Mouse (Mus musculus) liver, adult 2 months (tissue): ENCODE data around the gene Tcf7l1.

Source experiments
- CTCF ChIP-seq: fragments of 200-500 bp; IDR thresholded peaks from 2 replicates; pipeline ENCODE4 v1.5.1; 2011; ENCODE audit warnings: low read depth, low read length, control low read depth
- POLR2A ChIP-seq: fragments of 200-500 bp; IDR thresholded peaks from 2 replicates; pipeline ENCODE4 v1.6.1; 2011; ENCODE audit warnings: low read length, control low read depth; ENCODE audit not compliant: insufficient read depth; ENCODE audit errors: extremely low read depth

DNA sequence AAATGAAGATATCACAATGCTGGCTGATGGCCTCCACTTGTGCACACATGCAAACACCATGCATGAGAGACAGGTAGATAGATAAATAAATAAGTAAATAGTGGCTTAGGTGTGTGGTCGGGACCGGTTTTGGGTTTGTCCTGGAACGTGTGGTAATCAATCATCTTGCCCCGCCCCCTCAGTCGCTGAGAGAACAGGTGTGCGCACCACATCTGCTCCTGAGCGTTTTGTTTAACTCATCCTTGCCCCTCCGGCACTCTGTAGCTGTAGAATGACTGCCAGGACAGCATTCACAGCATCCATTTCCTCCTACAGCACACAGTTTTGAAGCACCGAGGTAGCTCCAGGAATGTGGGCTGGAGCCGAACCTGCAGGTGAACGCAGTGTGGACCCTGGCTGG, 25.4 kb downstream of the Tcf7l1 start:
- TF ChIP-seq POLR2A (no peak), CTCF (no peak)
